Mouse (Mus musculus): ENCODE results near the gene Dusp3. TPM values are rescaled to one million over a fixed set of nuclear protein-coding genes. Genes with fewer than 3 reads are reported as not detected.

Dusp3 gene
- total and polyA plus RNA-seq, 2 experiments from 2014 or later, result 75.7 to 106 TPM

- 0 out of 2 replicates have a peak, but pooled peaks cover 3% of the 10 kb centered on the region for H3K4me1 ChIP-seq (ENCODE audit: control insufficient read depth, insufficient read depth)
- peaks cover 4% of the 10 kb centered on the region; the same call in 1 of the 2 replicates for H3K27me3 ChIP-seq (ENCODE audit: control insufficient read depth, insufficient read depth, low read length)
- ATAC-seq (ENCODE audit: insufficient read depth, low read depth) (no peak), DNase-seq (ENCODE audit: low spot score) (no peak)
- no peak overlapping the region for H3K4me3 ChIP-seq (ENCODE audit: low read depth, low read length)
- no peak overlapping the region for H3K4me2 ChIP-seq (ENCODE audit: low read depth, low read length)
- H3K27ac ChIP-seq (ENCODE audit: low read depth), result no peak overlapping the region
- H3K9me3 ChIP-seq (replicated peaks; ENCODE audit: control insufficient read depth, low read length), result no peaks in the 10 kb centered on the region
- no peaks in the 10 kb centered on the region for H3K36me3 ChIP-seq (replicated peaks; ENCODE audit: control insufficient read depth, insufficient read depth, low read length)
- no peak overlapping the region for H3K9ac ChIP-seq (replicated peaks; ENCODE audit: low read depth, low read length)
- WGBS, result 72% methylated on average over 7 of the region's 7 CpGs
- TF ChIP-seq CTCF (IDR thresholded peaks at IDR 0.05; ENCODE audit: low read depth), result no peak
- no peak for TF ChIP-seq EP300 (IDR thresholded peaks at IDR 0.05; ENCODE audit: low read depth)
Observed at GRCm38 (mm10) chr11:102031149-102031548, 44.3 kb upstream of the Dusp3 start.

- H3K4me3 ChIP-seq (ENCODE audit: low read depth, low read length), result no peak overlapping the region
- TF ChIP-seq EP300 (IDR thresholded peaks at IDR 0.05; ENCODE audit: low read depth), result no peak
- no peak for TF ChIP-seq CTCF (IDR thresholded peaks at IDR 0.05; ENCODE audit: low read depth)
- H3K36me3 ChIP-seq (replicated peaks; ENCODE audit: control insufficient read depth, insufficient read depth, low read length), result no peaks in the 10 kb centered on the region
- H3K4me1 ChIP-seq (ENCODE audit: control insufficient read depth, insufficient read depth), result 0 out of 2 replicates have a peak, but pooled peaks cover 3% of the 10 kb centered on the region
- no peak overlapping the region for H3K27ac ChIP-seq (ENCODE audit: low read depth)
- H3K4me2 ChIP-seq (ENCODE audit: low read depth, low read length), result no peak overlapping the region
- ATAC-seq (ENCODE audit: insufficient read depth, low read depth) (no peak), DNase-seq (ENCODE audit: low spot score) (no peak)
- no peak overlapping the region for H3K9ac ChIP-seq (replicated peaks; ENCODE audit: low read depth, low read length)
- WGBS, result 45% methylated on average over 7 of the region's 7 CpGs
- H3K27me3 ChIP-seq (ENCODE audit: control insufficient read depth, insufficient read depth, low read length), result peaks cover 9% of the 10 kb centered on the region; the same call in 1 of the 2 replicates
- H3K9me3 ChIP-seq (replicated peaks; ENCODE audit: control insufficient read depth, low read length), result no peaks in the 10 kb centered on the region
Observed at GRCm38 (mm10) chr11:102029966-102030365, 43.2 kb upstream of the Dusp3 start.

DNA sequence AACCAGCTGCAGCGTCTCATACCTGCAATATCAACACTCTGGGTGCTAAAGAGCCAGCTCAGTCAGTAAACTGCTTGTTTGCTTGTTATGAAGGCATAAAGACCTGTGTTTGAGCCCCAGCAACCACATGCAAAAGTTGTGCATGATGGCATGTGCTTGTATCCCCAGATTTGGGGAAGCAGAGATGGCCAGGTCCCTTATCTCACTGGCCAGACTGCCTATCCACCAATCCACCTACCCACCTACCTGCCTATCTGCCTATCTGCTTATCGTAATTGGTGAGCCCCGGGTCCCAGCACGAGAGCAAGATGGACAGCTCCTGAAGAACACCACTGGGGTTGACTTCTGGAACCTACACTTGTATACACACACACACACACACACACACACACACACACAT lies 42.5 kb upstream of the Dusp3 start:
- Histone ChIP-seq H3K9ac (replicated peaks; ENCODE audit: low read depth, low read length) (no peak overlapping the region), H3K27me3 (ENCODE audit: control insufficient read depth, insufficient read depth, low read length) (peaks cover 9% of the 10 kb centered on the region; the same call in 1 of the 2 replicates), H3K9me3 (replicated peaks; ENCODE audit: control insufficient read depth, low read length) (no peaks in the 10 kb centered on the region), H3K4me1 (ENCODE audit: control insufficient read depth, insufficient read depth) (0 out of 2 replicates have a peak, but pooled peaks cover 3% of the 10 kb centered on the region), H3K27ac (ENCODE audit: low read depth) (no peak overlapping the region), H3K4me2 (ENCODE audit: low read depth, low read length) (no peak overlapping the region), H3K36me3 (replicated peaks; ENCODE audit: control insufficient read depth, insufficient read depth, low read length) (no peaks in the 10 kb centered on the region), H3K4me3 (ENCODE audit: low read depth, low read length) (no peak overlapping the region)
- DNase-seq (ENCODE audit: low spot score), result no peak
- 77% methylated on average over 4 of the region's 4 CpGs for WGBS
- TF ChIP-seq CTCF (IDR thresholded peaks at IDR 0.05; ENCODE audit: low read depth), result no peak
- TF ChIP-seq EP300 (IDR thresholded peaks at IDR 0.05; ENCODE audit: low read depth), result no peak
- no peak for ATAC-seq (ENCODE audit: insufficient read depth, low read depth)

GRCm38 (mm10) chr11:102028087-102028816 lies 41.4 kb upstream of the Dusp3 start, which contains the start of gene Mpp3:
TSS of gene Mpp3 (minus strand) at chr11:102028461.
- Histone ChIP-seq H3K9me3 (replicated peaks; ENCODE audit: control insufficient read depth, low read length) (no peaks in the 10 kb centered on the region), H3K4me2 (ENCODE audit: low read depth, low read length) (peak within 1 kb of the TSS; percentile 94), H3K27me3 (ENCODE audit: control insufficient read depth, insufficient read depth, low read length) (peaks cover 9% of the 10 kb centered on the region; the same call in 1 of the 2 replicates), H3K4me1 (ENCODE audit: control insufficient read depth, insufficient read depth) (0 out of 2 replicates have a peak, but pooled peaks cover 3% of the 10 kb centered on the region), H3K4me3 (ENCODE audit: low read depth, low read length) (peak within 1 kb of the TSS; percentile 70), H3K36me3 (replicated peaks; ENCODE audit: control insufficient read depth, insufficient read depth, low read length) (no peaks in the 10 kb centered on the region), H3K27ac (ENCODE audit: low read depth) (no peak within 1 kb of the TSS), H3K9ac (replicated peaks; ENCODE audit: low read depth, low read length) (no peak within 1 kb of the TSS)
- no peak for ATAC-seq (ENCODE audit: insufficient read depth, low read depth)
- DNase-seq (ENCODE audit: low spot score), result no peak
- TF ChIP-seq EP300 (IDR thresholded peaks at IDR 0.05; ENCODE audit: low read depth), result no peak
- no peak for TF ChIP-seq CTCF (IDR thresholded peaks at IDR 0.05; ENCODE audit: low read depth)
- WGBS, result 75% methylated on average over 6 of the region's 6 CpGs

- Histone ChIP-seq H3K4me3 (ENCODE audit: low read depth, low read length) (peak overlapping the region; percentile 70), H3K4me2 (ENCODE audit: low read depth, low read length) (peak overlapping the region; percentile 94), H3K27ac (ENCODE audit: low read depth) (0 out of 2 replicates have a peak overlapping the region, but pooled peaks have one; percentile 49), H3K9ac (replicated peaks; ENCODE audit: low read depth, low read length) (no peak overlapping the region), H3K36me3 (replicated peaks; ENCODE audit: control insufficient read depth, insufficient read depth, low read length) (no peaks in the 10 kb centered on the region), H3K27me3 (ENCODE audit: control insufficient read depth, insufficient read depth, low read length) (peaks cover 9% of the 10 kb centered on the region; the same call in 1 of the 2 replicates), H3K9me3 (replicated peaks; ENCODE audit: control insufficient read depth, low read length) (no peaks in the 10 kb centered on the region), H3K4me1 (ENCODE audit: control insufficient read depth, insufficient read depth) (0 out of 2 replicates have a peak, but pooled peaks cover 3% of the 10 kb centered on the region)
- DNase-seq (ENCODE audit: low spot score) (no peak), ATAC-seq (ENCODE audit: insufficient read depth, low read depth) (no peak)
- TF ChIP-seq EP300 (IDR thresholded peaks at IDR 0.05; ENCODE audit: low read depth), result no peak
- TF ChIP-seq CTCF (IDR thresholded peaks at IDR 0.05; ENCODE audit: low read depth), result 0 out of 2 replicates have a peak, but pooled peaks have one; percentile 13
- 6% methylated on average over 12 of the region's 12 CpGs for WGBS
Observed at GRCm38 (mm10) chr11:102027361-102028017, 40.7 kb upstream of the Dusp3 start.

Data from heart, postnatal 0 days (tissue).